Mouse (Mus musculus) 416B (cell line): ENCODE measurements around the gene Plekhg5.

Source experiments
- DNase-seq: peaks from one replicate; pipeline ENCODE4 v3.0.0; 2011; ENCODE audit warnings: low read depth

The Plekhg5 gene

GRCm38 (mm10) chr4:152097911-152098799, 25.9 kb downstream of the Plekhg5 start:
- no peak for DNase-seq

- DNase-seq = no peak
Observed at GRCm38 (mm10) chr4:152100541-152100940, 28.2 kb downstream of the Plekhg5 start.

DNA sequence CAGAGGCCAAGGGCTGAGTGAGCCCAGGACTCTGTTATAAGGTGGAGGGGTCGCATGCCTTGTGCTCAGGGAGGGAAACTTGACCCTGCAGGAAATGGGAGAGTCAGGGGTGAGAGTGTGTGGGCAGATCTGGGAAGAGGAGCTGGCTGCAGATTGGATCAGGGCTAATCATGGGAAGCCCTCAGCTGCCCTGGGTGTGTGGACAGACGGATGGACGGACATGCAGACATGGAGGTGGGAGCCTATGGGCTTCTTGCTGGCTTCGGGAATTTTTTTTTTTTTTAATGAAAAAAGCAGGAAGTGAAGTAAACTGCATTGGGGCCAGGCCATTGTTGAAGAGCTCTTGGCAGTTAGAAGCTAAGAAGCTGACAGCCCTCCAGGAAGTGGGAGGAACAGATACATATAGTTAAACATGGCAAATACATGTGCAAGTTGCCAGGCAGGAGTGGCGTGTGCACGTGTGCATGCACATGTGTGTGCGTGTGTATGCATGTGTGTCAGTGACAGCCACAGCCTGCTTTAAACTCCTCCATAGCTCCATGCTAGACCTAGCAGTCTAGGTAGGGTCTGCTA, 28.9 kb downstream of the Plekhg5 start:
- peak; percentile 18 for DNase-seq

DNA sequence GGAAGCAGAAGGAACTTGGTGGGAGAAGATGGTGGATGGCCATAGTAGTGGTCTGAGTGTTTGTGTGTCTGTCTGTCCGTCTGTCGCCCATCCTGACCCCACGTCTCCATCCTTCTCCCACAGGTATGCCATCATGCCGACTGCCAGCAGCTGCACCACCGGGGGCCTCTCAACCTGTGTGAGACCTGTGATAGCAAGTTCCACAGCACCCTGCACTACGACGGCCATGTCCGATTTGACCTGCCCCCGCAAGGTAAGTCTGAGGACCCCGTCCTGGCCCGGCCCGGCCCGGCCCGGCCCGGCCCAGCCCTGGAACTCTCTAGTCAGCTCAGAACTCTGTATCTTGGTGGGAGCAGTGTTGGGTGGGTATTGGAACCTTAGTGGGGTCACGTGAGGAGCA, 29.6 kb downstream of the Plekhg5 start:
- DNase-seq = no peak

DNA sequence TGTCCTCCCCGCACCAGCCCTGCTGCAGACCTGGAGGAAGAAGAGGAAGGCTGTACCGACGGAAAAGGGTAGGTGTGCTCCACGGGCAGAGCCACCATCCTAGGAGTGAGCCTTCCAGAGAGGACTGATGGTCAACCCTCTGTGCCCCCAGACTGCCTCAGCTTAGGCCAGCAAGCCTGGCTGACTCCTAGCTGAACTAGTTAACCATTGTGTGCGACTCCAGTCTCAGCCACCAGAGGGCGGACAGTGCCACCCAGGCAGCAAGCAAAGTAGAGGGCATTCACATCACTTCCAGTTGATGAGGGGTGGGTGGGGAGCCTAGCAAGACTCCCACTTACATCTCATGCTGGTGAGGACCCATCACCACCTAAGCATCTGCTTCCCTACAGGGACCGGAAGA, 30.7 kb downstream of the Plekhg5 start:
- peak; percentile 62 for DNase-seq

DNA sequence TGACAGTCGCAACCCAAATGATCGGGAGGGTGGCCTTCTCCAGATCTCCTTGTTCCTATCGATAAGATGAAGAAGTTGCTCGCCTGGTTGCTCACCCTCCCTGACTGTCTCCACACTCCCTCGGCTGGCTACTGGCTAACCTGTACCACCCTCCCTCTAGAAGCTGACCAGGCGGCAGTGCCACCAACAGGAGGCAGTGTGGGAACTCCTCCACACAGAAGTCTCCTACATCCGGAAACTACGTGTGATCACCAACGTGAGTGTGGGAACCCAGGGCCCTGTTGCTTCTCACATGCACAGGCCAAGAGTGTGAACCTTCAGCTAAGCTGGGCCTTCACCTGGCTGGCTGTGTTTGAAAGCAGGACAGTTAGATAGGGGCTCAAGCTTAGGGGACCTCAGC, 34.4 kb downstream of the Plekhg5 start:
- DNase-seq = no peak

GRCm38 (mm10) chr4:152107493-152107892, 35.2 kb downstream of the Plekhg5 start:
- DNase-seq = no peak

DNA sequence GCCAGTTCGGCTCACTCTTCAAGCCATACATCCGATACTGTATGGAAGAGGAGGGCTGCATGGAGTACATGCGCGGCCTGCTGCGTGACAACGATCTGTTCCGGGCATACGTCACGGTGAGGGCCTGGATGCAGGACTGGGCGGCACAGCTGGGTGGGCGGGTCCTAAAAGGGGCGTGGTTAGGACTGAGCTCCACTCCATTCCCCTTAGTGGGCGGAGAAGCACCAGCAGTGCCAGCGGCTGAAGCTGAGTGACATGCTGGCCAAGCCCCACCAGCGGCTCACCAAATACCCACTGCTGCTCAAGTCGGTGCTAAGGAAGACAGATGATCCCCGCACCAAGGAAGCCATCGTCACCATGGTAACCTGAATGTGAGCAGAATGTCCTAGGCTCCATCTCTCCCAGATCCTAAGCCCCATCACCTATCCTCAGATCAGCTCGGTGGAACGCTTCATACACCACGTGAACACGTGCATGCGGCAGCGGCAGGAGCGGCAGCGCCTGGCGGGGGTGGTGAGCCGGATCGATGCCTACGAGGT, 35.7 kb downstream of the Plekhg5 start:
- DNase-seq = no peak

- DNase-seq = no peak
Observed at GRCm38 (mm10) chr4:152108673-152109072, 36.4 kb downstream of the Plekhg5 start.

GRCm38 (mm10) chr4:152109509-152109908, 37.2 kb downstream of the Plekhg5 start:
- no peak for DNase-seq

GRCm38 (mm10) chr4:152110689-152111088, 38.4 kb downstream of the Plekhg5 start:
- DNase-seq = no peak

DNA sequence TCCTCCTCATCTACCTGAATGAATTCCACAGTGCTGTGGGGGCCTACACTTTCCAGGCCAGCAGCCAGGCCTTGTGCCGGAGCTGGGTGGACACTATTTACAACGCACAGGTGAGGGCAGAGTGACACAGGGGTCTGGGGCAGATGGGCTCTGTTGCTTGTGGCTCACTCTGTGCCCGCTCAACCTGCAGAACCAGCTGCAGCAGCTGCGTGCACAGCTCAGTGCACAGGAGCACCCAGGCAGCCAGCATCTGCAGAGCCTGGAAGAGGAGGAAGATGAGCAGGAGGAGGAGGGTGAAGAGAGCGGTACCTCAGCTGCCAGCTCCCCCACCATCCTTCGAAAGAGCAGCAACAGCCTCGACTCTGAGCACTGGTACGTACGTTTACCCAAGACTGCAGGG, 40.0 kb downstream of the Plekhg5 start:
- no peak for DNase-seq

- no peak for DNase-seq
Observed at GRCm38 (mm10) chr4:152114080-152114479, 41.8 kb downstream of the Plekhg5 start.

DNA sequence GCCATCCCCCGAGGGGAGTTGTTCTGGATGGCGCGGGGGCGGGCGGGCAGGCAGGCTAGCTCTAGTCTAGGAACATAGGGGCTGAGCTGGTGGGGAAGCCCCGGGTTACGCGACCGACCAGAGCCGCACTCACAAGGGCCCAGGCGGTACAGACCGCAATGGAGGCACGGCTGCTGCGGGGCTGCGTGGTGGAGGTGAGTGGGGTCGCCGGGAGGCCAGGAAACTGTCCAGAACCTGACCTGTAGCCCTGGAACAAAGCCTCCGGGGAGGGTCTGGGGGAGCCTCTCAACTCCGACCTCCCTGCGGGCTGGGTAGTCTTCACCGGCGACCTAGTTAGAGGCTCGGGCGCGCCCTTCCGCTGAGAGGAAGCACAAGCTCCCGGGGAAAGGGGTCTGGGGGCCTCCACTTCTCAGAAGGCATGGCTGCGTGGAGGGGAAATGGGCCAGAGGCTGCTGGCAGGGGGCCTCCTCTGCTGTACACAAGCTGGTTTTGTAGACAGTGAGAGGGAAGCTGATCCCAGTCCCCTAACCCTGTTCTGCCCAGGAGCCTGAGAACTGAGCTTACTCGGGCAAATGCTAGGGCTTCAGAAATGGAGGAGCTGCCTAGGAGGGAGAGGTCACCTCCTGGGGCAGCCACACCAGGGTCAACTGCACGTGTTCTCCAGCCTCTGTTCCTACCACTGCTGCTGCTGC, 43.8 kb downstream of the Plekhg5 start, which contains the start of gene Tnfrsf25:
Gene Tnfrsf25 (plus strand): TSS at position 14 of the 692 bp plus-strand sequence.
- DNase-seq = no peak

DNA sequence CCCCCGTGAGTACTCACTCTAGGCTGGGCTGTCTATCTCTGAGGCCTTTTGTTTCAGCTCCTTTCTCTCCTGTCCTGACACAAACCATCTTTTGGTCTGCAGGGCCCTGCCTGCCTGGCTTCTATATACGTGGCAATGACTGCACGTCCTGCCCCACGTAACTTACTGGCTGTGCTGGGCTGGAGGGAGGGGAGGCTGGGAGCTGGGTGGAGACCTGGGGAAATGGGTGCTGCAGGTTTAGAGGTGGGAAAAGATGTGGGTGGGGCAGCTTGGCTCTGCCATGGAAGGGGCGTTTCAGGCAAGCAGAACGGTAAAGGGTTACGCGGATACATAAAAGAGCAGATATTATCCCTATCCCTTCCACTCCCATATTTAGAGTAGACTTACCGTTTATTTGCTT, 45.2 kb downstream of the Plekhg5 start:
- DNase-seq = no peak

DNA sequence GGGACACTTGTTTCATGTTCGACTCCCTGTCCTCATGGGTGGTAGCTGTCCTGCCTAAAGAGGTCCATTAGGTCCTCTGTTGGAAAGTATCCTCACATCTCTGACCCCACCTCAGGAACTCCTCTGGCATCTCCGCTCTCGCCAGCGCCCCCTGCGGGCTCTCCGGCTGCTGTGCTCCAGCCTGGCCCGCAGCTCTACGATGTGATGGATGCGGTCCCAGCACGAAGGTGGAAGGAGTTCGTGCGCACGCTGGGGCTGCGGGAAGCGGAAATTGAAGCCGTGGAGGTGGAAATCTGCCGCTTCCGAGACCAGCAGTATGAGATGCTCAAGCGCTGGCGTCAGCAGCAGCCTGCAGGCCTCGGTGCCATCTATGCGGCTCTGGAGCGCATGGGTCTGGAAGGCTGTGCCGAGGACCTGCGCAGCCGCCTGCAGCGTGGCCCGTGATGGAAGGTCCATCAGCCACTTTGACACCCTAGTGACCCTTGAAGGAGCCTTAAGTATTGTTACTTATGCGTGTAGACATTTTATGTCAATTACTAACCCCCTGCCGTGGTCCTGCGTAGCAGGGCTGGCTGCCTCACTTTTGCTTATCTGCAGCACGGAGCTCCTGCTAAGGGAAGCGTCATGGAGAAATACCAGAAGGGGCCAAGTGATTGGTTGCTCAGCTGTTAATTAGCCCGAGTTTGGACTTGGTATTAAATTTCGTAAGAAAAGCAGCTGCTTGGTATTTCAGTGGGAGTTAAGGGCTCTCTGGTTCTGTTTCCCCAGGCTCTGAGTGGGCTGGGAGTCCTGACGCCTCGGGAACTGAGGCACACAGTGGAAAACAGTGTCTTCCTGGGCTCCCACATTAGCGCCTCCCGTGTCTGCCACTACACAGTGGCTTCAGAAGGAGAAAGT, 47.3 kb downstream of the Plekhg5 start:
- DNase-seq = no peak

GRCm38 (mm10) chr4:152120311-152121182, 48.2 kb downstream of the Plekhg5 start:
- DNase-seq = no peak

GRCm38 (mm10) chr4:152121183-152121505, 48.8 kb downstream of the Plekhg5 start:
- DNase-seq = no peak

DNA sequence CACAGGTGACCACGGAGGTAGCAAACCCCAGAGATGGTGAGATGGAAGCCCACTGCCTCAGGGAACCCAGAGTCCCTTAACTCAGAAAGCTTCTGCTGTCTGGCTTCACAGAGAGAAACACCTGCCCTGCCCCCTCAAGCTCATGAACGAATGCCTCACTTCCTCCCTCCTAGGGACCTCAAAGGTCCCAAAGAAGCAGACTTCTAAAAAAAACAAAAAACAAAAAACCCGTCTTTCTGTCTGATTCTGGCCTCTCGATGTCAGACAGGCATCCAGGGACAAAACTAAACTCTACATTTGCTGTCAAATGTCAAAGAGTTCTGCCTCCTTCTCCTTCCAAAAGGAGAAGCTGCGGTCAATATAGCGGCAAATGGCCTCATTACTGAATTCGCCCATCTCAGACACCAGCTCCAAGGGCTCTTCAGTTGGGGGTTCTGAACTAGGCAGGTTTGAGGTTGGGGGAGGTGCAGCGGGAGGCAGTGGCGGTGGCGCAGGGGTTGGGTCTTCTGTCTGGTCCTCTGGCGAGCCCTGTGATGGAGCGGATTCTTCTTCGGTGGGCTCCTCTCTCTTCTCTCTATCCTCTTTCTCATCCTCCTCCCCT, 52.2 kb downstream of the Plekhg5 start:
- DNase-seq = no peak
